Mouse (Mus musculus) CD4-positive helper T cell, adult 2 months (primary cell): Measurements from ENCODE around the gene Anks1.

ENCODE experiments used
- DNase-seq: peaks from one replicate; pipeline ENCODE4 v3.0.0-alpha.2; 2012; ENCODE audit warnings: low read depth, missing footprints, low spot score

Anks1 gene

DNA sequence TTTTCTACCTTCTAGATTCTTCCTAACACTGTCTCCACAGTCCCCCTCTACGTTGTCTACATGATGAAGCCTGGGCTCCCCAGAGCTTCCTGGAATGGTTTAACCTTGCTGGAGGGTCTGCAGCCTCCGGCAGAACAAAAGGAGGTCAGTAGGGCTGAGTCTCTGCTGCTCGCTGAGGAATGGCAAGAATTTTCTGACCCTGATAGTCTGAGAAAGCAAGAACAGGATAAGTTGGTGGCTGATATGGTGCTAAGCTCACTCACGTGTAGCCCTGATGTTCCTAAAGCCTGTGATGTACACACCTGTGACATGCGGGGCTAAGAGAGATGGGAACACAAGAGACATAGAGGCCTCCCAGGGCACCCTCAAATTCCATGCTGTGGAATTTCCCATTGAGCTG is 178.3 kb downstream of the Anks1 start:
- DNase-seq: no peak

DNA sequence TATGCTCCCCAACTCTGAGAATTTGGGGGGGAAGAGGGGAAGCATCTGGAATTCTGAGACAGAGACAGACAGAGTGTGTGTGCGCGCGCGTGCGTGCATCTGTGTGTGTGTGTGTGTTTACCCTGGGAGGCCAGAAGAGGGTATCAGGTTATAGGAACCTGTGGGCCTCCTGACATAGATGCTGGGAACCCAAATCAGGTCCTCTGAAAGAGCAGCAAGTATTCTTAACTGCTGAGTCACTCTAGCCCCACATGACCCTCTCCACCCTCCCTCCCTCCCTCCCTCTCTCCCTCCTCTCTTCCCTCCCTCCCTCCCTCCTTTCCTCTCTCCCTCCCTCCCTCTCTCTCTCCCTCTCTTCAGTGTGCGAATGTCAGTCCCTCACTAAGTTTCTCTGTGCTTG is 179.6 kb downstream of the Anks1 start:
- no peak for DNase-seq

DNA sequence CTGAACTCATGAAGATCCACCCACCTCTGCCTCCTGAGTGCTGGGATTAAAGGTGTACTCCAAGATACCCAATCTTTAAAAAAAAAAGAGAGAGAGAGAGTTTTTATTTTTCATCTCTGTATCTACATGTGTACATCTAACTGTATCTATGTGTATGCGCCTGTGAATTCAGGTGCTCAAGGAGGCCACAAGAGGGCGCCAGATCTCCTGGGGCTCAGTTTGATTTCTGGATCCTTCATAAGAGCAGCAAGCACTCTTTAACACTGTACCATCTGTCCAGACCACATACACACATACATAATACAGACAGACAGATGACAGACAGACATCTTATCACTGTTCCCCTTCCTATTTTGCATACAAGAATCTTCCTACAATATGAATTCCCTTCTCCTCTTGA is 183.2 kb downstream of the Anks1 start:
- DNase-seq: no peak

DNA sequence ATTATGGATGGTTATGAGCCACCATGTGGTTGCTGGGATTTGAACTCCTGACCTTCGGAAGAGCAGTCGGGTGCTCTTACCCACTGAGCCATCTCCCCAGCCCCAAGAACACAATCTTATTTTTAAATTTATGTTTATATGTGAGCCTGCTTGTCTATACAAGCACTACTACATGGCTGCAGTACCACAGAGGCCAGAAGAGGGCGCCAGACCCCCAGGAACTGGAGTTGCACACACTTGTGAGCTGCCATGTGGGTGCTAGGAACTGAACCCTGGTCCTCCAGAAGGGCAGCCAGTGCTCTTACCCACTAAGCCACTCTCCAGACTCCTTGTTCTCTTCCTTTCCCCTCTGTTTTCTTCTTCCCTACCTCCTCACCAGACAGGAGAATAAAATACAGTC is 184.7 kb downstream of the Anks1 start:
- no peak for DNase-seq

DNA sequence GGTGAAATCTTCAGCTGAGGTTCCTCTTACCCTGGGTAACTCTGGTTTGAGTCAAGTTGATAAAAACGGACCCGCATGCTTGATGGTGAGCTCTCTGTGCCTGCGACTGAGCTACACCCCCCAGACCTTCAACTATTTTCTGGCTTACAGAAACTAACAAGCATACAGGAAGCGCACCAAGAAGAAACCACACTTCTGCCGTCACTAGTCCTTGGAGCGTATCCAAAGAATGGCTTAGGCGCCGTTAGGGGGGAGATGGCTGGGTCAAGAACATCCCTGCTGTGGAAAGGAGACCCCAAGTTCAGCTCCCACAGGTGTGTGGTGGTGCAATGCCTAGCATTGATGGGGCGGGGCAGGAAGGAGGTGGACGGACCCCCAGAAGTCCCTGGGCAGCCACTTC is 187.3 kb downstream of the Anks1 start:
- DNase-seq: no peak

DNA sequence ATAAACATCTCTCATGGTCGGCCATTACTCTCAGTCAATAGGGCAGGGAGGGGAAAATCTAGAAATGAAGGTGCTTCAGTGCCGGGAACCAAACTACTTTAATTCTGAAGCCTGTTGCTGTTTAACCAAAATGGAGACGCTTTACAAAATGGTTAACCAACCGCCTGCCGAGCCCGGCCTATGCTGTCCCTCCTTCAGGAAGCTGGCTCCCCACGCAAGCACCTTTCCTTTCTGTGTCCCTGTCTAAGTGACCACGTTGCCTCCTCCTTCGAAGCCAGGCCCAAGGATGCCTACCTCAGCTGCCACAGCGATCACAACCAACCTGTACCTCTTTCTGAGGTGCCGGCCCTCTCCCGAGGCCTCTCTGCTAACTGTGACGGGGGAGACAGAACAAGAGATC is 188.2 kb downstream of the Anks1 start:
- no peak for DNase-seq

DNA sequence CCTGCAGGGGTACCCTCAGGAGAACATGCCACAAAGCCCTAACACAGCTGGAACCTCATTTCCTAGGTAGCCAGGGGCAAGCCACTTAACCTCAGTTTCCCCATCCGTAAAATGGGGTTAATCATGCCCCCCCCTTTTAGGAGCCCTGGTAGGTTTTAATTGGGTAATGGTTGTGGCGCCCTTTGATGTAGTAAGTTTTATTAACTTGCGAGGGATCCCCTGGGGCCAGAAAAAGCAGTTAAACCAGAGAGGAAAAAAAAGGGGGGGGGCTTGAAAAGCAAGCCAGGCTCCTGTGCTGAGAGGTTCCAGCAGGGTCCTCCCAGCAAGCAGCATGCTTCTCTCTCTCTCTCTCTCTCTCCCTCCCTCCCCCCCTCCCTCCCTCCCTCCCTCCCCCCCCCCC is 190.0 kb downstream of the Anks1 start:
- no peak for DNase-seq

DNA sequence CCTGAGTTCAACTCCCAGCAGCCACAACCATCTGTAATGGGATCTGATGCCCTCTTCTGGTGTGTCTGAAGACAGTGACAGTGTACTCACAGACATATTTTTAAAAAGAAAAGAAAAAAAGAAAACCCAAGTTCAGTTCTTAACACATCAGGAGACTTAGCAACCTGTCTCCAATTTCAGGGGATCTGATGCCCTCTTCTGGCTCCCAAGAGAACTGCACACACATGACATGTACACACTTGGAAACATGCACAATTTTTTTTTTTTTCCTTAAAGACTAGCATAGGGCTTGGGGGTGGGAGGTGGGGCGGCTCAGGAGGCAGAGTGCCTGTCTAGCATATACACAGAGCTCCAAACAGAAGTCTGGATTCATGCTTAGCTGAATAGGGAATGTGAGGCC is 191.6 kb downstream of the Anks1 start:
- DNase-seq: no peak

DNA sequence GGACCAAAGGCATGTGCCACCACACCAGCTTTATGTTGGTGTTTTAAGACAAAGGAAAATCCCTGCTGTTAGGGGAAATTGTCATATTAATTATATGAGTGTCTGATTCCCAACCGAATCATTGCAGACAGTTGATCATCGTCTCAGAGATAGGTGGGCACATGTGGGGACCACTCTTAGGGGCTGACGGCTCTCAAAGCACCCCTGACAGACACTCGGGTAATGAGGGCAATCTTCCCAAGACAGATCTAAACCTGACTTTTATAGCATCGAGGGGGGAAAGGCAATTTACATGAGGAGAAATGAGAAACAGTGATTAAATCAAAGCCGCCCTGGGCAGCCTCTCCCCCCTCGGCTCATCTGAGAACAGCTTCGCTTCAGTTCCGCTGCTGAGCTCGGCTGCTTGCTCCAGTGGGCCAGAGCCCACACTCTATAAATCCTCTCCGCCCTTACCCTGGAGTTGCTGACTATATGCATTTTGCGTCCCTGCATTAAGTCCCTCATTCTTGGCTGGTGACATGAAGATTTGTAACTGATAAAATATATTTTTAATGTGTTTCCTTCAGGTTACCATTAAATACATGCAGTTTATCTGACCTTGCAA is 192.3 kb downstream of the Anks1 start:
- DNase-seq: no peak

DNA sequence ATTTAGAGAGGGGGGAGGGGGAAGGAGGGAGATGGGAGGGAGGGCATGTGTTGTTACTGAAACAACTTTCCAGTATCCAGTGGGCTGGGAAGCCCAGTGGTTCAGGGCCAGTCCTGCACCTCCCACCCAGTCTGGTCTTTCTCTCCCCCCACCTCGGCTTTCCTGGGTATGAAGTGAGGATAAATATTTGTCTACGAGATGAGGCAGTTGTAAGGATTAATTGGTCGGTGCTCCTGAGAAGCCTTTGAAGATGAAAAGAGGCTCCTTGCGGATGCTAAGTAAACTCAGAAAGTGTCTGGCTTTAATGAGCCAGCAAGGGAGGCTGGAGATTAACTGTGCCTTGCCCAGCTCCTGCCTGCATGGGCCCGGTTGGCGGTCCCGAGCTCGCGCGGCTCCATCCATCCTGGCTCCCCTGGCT is 192.8 kb downstream of the Anks1 start:
- DNase-seq: no peak

DNA sequence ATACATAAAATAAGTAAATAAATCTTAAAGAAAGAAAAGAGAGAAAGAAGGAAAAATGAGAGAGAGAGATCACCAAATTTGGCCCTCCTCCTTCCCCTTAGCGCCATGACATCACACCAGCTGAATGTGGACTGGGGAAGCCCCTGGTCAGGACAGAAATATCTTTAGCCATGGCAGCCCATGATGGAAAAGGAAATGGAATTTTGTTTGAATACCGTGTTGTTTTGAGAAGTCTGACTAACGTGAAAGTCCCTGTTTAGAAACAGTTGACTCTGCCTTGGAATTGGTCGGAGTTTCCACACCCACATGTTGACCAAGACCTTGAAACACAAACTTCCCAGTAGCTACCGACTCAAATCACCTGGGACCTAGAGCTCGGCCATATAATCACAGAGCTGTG is 195.3 kb downstream of the Anks1 start:
- no peak for DNase-seq

DNA sequence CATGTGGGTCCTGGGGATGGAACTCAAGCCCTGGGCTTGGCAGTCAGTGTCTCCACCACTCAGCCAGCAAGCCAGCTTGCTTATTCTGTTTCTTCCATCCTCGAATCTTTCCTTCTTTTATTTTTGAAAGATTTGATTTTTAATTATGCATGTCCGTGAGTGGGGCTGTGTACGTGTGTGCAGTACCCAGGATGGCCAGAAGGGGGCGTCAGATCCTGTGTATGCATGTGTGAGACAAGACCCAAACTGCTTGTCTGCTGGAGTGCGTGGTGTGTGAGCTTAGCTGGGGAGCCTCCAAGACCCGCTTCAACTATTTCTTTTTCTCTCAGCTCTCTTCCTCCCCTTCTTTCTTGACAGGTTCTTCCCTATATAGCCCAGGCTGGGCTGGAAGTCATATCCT is 197.2 kb downstream of the Anks1 start:
- DNase-seq: peak; percentile 25

DNA sequence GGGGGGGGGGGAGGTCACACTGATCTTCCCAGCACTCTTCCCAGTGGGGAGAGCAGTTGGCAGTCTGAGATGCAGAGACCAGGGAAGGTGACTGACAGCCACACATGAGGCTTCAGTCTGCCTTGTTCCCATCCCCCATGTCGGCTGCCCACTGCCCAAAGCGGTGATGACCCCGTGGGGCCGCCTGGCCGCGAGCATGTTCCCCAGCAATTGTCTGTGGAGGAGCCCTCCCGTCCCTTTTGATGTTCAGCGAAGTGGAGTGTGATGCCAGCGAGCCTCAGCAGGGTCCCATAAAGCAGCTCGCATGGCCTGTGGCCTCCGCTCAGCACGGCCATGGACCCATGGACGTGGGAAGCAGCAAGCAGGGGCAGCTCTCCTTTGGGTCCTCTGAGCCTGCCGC is 198.2 kb downstream of the Anks1 start:
- no peak for DNase-seq

DNA sequence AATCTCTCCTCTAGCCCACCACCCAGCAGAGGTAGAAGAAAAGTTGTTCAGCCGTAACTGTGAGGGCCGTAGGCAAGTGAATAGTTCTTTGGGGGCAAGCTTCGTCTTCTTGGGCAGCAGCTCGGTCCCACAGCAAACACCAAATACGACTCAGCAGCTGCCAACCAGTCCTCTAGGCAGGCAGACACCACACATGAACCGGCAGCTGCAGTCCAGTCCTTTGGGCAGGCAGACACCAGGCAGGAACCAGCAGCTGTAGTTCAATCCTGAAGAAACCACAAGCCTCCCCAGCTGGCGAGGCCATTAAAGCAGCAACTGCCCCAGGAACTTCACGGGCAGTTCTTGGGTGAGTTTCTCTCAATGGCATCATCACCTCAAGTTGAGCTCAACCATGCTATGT is 203.2 kb downstream of the Anks1 start:
- no peak for DNase-seq
